Mouse (Mus musculus) ovary, postnatal 14 days (tissue): Measurements from ENCODE around the gene Il17c.
A peak's percentile ranks its signal among the peaks of the same experiment; 100 is the strongest.

Source experiments
- DNase-seq: peaks from one replicate; pipeline ENCODE4 v3.0.0; 2022; ENCODE audit warnings: low spot score

Il17c gene

DNA sequence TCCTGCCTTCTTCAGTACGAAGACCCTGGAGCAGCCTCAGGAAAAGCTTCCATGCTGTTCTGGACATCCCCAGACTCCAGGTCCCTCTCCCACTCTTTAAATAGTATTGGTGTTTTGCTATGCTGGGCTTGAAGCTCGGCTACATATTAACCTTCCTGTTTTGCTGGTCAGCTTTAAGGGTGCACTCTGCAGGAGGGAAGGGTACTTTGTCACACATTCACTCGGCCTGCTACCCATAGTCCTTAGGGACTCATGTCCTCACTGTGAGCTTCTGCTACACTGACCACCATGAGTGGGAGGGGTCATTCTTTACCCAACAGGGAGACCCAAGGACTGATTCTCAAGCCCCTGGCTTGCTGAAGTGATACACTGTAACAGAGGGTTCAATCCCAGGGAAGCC, 8.8 kb downstream of the Il17c start:
- no peak for DNase-seq

DNA sequence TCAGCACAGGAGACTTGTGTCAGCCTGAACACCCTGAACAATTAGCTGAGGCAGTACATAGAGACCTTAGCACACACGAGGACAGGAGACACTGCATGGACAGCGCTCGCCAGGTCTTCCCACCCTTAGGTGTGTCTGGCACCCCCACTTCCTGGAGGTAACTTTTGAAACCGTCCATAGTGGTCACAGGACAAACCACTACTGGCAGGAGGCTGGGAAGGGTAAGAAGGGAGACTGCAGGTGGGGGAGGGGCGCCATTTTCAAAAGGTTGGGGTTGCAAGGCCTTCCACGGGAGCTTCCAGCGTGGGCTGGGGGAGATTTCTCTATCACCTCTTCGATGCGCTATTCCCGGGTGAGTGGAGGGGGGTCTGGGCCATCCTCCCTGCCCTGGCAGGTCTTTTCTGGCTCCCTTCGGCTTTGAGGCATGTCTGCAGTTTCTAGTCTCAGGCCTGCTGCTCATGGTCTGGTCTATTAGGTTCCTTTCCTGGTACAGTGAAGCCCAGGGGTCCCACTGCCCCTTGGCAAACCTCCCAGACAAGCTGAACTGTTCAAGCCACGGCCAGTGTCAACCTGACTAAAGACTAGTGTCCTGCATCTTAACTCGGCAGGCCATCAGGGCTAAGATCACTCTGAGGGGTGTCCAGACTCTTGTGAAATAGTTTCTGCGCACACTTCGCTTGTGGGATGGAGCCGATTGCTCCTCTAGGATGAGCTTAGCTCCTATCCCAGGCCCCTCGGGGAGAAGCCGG, 10.0 kb downstream of the Il17c start:
- DNase-seq, result no peak

DNA sequence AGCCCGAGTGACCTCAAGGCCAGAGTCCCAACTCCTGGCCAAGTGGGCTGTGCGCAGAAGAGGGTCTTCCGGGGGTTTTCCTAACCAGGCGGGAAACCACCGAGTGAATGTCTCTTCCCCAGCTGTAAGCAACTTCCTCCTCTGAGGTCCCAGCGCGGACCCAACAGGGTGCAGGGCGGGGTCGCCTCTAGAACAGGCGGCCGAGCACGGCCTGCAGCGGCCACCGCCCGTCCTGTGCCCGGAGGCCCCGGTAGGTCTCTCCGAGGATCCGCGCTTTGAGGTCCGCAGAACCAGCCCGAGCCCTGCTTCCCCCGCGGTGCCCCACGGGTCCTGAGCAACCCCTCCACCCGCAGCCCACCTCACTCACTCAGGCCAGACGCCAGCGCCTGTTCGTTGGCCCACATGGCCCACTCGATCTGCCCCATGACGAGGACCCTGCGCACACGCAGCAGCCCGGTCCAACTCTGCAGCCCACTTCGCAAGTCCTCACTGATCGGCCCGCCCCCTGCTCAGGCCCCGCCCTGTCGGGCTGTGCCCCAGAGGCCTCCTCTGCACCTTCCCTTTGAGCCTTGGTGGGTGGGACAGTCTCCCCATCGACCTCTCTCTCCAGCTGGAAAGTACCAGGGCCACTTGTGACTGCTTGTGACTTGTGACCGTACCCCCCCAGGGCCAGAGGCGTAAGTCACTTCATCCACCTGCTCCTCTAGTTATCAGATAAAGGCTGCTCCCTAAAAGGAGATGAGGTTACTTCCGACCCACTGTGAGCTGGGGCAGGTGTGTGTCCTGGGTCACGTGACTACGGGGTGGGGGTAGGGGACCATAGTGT, 10.8 kb downstream of the Il17c start, which contains the start of gene Cyba:
Gene Cyba, minus strand, starts transcription at position 488 of the 826 bp plus-strand sequence.
- peak; percentile 59 for DNase-seq

DNA sequence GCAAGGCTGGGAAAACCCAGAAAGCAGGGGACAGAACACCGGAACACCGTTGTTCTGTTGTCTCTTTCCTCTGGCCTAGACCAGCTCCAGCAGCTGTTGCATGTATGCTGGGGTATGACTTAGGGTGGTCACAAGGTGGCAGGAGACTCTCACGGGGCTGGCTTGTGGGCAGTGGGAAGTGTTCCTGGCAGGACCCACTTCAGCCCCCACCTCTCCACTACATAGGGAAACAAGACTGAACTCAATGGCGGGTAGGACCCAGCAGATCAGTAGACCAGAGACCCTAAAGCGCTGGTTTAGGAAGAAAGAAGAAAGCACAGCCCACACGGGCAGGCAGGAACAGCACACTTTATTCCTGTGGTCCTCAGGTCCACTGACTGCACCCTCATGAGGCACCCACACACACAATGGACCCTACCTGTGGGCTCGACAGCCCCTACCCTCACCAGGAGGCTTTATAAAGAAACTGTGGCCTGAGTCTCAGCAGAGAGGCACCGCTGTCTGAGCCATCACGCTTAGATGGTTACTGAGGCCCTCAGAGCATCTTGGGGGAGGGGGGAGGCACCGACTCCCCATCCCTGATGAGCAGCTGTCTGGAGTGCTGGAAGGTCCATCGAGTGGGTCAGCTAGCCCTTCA, 11.6 kb downstream of the Il17c start:
- DNase-seq, result no peak

DNA sequence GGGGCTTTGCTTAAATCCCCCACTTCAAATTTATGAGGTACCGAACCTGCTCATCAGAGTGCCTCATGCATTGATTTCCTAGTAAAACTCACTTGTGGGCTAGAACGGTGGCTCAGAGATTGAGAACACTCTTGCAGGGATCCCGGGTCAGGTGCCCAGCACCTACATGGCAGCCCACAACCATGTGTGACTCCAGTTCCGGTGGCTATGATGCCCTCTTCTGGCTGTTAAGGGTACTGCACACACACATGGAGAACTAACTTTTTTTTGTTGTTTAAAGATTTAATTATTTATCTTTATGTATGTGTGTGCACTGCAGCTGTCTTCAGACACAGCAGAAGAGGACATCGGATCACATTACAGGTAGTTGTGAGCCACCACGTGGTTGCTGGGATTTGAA, 13.6 kb downstream of the Il17c start:
- no peak for DNase-seq

DNA sequence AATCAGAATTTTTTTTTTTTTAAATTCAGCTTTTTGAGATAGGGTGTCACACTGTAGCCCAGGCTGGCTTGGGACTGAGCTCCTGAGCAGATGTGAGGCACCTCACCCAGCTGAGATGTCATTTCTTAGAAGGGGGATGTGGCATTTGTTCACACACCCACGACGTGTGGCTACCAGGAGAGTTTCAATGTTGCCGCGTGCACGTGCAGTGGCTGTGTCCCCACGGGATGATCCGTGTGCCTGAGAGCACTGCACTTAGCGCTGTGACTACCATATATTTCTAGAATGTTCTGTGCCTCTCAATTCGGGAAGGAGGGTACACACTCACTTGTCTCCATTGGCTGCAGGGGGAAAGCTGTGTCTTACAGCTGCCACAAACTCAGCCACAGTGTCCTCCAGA, 14.3 kb downstream of the Il17c start:
- no peak for DNase-seq

DNA sequence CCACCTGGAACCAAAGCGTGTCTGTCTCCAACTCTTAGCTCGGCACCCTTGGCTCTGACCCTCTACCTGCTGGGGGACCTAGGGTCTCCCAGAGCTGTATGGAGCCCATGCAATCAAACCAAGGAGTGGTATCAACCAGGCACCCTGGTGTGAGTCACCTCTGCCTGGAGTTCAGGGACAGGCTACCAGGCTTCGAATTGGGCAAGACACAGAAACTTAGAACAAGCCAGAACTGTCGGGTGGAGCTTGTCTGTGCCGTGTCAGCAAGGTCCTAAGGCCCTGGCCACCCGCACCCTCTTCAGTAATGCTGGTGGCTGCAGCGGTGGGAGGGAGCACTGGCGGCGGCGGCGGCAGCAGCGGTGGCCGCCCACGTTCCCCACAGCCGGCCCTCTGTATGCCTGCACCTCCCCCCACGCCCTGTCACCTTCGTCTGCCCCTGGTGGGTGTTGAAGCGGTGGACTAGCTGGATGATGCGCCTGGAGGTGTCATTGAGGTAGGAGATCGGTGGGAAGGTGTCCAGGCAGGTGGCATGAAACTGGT, 14.8 kb downstream of the Il17c start:
- DNase-seq, result no peak

DNA sequence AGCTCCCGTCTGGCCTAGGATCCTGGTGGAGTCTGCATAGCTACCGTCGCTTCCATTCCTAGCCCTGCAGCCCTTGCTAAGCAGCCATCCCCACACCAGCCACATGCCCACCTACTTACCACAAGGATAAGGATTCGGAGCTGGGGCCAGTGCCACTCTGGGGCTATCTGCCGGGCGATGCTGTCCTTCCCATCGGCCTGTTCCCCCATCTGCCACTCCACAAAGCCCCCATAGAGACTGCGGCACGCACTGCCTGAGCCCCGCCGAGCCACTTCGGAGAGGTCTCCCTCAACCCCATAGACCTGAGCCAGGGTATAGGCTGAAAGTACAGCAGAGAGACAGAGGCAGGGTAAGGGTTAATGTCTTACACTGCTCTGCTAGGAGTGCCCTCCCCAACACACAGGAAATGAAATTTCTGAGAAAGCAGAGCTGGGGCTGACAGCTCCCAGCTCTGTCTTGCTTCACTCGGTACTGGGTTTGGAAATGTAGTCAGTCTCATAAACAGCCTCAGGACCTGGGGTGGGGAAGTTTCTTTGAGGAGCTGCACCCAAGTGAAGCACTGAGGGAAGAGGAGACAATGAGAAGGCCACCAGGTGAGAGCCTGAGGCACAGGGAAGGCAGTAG, 16.0 kb downstream of the Il17c start:
- no peak for DNase-seq

DNA sequence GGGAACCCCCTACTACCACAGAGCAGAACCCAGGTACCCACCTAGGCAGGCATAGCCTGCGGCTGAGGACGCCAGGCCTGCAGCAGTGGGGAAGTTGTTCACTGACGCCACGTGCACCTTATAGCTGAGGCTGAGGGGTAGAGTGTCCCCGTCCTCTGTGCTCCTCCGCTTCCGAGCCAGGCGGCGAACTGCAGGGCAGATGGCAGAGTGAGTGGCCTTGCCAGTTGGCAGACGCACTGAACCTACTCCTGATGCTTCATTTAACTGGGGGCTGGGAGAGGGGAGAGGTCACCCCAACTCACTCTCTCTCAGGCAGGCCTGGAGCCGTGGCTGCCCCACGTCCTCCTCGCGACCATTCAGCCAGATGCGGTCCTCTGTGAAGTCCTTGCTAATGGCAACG, 17.5 kb downstream of the Il17c start:
- DNase-seq, result no peak

DNA sequence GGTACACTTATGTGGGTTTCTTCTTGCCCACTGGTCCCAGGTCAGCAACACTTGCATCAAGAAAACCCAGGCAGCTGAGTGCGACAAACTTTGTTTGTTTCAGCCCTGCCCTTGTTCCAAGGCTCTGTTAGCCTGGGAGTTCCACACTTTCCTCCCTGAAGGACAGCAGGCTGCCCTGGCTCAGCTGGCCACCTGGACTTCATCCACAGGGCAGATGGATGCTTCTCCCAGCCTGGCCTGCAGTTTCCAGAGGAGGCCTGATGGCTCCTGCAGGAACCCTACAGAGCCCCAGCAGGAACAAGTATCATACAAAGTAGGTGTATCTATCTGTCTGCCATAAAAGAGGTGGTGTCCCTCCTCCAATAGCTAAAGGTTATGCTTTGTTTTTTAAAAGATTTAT, 19.5 kb downstream of the Il17c start:
- DNase-seq, result no peak

DNA sequence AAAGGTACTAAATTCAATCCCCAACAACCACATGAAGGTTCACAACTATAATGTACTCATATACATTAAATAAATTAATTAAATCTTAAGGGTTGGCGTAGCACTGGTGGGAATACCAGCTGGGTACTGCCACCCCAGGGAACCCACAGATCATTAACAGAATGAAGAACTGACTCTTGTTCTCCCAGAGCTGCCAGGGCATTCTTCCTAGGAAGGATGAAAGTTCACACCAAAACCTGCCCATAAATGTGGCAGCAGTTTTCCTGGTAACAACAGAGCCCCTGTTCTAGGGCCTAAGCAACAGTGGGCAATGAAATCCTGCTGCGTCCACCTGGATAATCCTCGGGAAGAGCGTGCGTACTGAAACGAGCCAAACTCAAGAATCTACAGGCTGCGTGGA, 20.5 kb downstream of the Il17c start:
- no peak for DNase-seq

DNA sequence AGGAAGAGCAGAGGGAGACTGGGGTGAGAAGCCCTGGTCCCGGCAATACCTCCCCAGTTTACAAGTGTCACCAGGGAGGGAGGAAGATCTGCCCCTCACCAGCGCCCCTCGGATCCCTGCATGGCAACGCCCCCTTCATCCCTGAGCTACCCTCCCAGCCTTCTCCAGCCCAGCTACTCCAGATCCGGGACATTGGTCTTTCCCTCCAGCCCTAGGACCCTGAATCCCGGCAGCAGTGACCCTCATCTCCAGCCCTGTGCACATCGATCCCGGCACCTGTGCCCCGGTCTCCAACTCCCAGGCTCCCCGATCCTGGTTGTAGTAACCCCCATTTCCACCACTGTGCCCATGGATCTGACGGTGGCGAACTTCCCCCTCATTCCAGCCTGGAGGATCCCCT, 21.0 kb downstream of the Il17c start:
- DNase-seq, result no peak

DNA sequence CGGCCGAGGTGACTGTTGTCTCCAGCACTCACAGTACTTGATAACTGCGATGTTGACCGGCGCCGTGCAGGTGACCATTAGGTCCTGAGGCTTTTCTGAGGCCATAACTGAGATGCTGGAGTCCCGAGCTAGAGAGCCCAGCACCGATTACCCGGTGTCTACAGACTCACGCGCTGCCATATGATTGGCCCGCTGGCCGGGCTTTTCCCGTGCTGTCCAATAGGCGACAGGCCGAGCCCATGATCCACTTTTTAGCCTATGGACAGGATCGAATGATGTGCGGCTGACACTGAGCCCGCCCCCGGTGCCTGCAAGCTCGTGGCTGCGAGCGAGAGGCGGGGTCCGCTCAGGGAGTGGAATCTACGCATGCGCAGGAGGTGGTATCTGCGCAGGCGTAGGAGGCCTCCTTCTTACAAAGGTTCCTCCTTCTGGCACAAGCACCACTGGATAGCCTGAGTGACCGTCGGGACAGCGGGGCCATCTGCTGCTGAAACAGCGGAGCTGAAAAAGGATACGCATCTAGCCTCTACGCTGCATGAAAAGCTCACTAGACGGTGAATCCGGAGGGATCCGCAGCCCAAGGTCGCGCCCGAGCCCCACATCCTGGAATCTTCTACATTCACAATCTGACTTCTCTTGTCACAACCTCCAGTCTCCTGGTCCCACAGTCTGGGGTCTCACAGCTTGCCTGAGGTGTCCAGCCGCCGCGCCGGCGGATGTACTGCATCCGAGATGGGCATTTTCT, 21.6 kb downstream of the Il17c start, which contains the start of gene Mvd:
Gene Mvd, minus strand, starts transcription at position 161 of the 745 bp plus-strand sequence.
- DNase-seq, result peak; percentile 94

DNA sequence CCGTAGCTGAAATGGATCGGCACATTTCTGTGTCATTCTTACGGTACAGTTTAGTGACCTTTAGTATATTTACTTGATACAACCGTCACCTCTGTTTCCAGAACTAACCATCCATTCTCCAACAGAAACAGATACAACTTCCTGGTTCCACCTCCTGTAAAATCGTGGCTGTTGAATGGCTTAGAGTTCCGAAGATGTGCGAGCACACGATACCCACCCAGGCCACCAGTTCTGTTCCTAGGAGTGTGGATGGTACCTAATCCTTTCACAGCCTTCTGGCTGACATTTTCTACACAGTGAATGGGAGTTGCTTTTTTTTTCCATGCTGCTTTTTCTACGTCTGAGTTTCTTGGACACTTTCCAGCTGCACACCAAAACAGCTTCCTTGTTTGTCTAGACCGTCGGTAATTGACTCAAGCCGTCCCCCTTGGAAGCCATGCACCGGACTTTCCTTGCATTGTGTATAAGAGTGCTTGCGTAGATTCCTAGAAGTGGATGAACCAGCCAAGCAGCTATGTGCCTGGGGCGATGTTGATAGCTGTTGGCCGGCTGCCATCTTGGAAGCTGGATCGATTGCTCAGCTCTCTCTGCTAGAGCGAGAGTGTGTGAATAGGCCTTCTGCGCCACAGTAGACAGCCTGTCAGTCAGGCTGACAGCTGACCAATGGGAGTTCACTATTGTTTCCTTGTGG, 22.4 kb downstream of the Il17c start:
- peak; percentile 70 for DNase-seq

DNA sequence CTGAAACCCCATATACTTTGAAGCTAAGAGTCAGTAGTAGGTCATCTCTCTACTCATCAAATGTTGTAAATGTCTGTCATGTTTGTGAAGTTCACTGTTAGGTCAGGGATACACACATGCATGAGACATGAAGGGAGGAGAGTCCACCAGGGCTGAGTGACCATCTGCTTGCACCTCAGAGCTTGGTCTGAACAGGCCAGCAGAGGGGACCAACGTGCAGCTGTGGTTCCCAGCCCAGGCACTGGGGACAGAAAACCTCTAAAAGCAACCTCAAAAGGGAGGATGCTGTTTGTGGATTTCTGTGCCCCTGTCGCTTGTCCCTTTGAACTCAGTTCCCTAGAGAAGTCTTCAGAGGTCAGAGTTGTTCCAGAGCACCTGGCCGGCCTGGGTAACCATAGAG, 23.4 kb downstream of the Il17c start:
- DNase-seq, result no peak

DNA sequence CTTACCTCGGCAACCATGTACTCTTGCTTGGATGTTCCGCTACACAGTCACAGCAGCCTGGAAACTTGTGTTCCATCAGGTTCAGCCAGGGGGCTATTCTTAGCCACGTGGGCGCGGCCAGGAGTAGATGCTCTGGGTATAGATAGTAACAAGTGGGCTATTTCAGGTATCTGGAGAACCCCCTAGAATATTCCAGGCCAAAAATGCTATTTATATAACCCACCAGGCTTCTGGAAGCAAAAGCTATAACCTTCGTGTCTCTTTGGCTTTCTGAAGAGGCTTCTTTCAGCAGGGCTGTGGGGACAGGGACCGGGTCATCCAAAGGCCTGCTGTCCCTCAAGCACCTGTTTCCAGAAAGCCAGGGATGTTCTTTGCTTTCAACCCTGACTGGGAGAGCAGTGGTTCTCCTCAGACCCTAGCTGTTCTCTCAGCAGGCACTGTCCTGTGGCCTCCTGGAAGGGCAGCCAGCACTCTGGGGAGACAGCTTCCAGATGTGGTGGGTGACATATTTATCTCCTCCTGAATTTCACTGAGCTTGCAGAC, 29.4 kb downstream of the Il17c start:
- no peak for DNase-seq

DNA sequence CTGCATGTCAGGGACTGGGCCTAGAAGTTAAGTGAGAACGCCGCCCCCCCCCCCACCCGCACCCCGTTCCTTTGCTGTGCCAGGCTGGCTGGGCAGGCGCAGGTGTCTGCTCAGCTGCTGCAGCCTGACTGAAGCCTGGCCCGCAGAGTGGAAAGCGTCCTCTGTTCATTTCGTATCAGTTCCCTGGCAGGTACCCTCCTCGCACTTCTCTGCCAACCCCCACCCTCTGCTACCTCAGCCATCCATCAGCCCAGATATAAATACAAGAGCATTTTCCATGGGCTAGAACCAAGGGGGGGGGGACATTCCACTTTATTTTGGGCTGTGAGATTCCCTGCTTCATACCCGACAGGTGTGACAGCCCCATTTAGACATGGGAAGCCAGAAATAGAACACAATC, 30.3 kb downstream of the Il17c start:
- DNase-seq, result no peak

DNA sequence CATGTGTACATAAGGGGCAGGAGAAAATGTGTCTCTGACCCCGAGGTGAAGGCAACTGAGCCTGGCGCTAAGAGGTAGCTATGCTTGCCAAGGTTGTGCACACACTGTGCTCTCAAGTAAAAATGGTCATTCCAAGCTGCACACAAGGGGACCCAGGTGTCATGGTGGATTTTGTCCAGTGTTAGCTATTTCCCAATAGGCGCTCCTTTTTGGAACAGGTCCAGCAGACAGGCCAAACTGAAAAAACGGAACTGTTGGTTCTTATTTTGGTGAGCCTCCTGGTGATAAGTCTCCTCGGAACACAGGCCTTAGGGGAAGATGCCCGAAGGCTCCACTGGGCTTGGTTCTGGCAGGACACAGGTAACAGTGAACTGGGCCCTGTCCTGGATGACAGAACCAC, 32.6 kb downstream of the Il17c start:
- no peak for DNase-seq

DNA sequence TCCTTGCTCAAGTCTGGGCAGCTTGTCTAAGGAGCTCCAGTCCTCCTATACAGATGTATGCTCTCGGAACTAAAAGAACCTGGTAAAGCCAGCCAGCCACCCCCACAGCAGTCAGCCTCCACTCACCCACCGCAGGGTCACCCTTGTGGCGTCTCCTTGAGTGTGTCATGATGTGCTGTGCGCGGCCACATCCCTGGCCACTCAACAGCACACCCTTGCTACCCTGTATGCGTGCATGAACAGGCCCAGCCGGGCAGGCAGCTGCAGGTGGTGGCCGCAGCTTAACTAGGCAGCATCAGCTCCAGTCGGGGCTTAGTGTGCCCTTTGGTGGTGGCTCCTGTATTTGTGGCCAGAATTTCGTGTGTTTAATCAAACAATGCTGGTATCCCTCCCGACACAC, 35.4 kb downstream of the Il17c start:
- DNase-seq, result no peak

DNA sequence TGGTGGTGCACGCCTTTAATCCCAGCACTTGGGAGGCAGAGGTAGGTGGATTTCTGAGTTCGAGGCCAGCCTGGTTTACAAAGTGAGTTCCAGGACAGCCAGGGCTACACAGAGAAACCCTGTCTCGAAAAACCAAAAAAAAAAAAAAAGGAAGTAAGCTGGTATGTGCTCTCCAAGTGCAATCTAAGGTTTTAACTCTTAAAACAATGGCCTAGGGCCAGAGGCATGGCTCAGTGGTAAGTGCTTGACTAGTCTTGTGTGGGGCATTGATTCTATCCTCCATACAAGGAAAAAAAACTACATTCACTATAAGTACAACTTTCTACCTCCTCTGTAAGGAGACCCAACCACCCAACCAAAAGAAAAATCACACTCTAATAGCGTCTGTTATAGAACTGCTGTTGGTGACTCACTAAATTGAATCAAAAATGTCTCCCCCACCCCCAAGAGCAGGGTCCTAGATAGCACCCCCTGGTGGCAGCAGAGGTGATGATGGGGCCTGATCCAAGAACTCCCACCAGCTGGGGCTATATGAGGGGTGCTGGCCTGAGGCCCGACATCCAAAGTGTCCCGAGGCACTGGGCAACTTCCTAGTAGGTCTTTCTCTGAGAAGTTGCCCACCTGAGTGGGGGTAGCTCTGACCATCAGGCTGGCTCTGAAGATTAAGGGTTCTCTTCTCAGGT, 37.5 kb downstream of the Il17c start:
- DNase-seq, result no peak
